Comparison of ENCODE assay signal across 8 mouse cellular contexts in genomic region chr13:54955695-54956471, GRCm38 (mm10). TPM values are rescaled to one million over a fixed set of nuclear protein-coding genes. Genes with fewer than 3 reads are reported as not detected.
A peak's percentile ranks its signal among the peaks of the same experiment; 100 is the strongest.
DNase-seq lines count a peak whose midpoint lies in the region; ATAC-seq and TF ChIP-seq lines count a peak whose summit lies in the region.

No protein-coding gene starts in this region.

- no peak overlapping the region for H3ac ChIP-seq in myocyte (ENCODE audit: control insufficient read depth, insufficient read length)

- DNase-seq in cerebellum, adult 9-11 months, result peak; percentile 69
- DNase-seq in cerebellum, adult 8-10 months, result no peak
- peak; percentile 46 for DNase-seq in WW6 (ENCODE audit: low read depth, low spot score)
- no peak for DNase-seq in liver, embryonic 13.5 days

- no peak for TF ChIP-seq POLR2A in myocyte (IDR thresholded peaks at IDR 0.05; ENCODE audit: insufficient read length, low read depth)

- H3K9me3 ChIP-seq in forebrain, embryonic 12.5 days, result no peaks in the 10 kb centered on the region
- no peaks in the 10 kb centered on the region for H3K9me3 ChIP-seq in hindbrain, embryonic 15.5 days
- no peaks in the 10 kb centered on the region for H3K9me3 ChIP-seq in liver, embryonic 13.5 days (replicated peaks)

- peak overlapping the region; percentile 78 for H3K27ac ChIP-seq in forebrain, embryonic 12.5 days
- peak overlapping the region; percentile 76 for H3K27ac ChIP-seq in hindbrain, embryonic 15.5 days (replicated peaks)
- H3K27ac ChIP-seq in liver, embryonic 13.5 days, result no peak overlapping the region

- no peaks in the 10 kb centered on the region for H3K79me2 ChIP-seq in myocyte (ENCODE audit: control insufficient read depth, insufficient read depth)

- H3K4me3 ChIP-seq in forebrain, embryonic 12.5 days (replicated peaks), result peak overlapping the region; percentile 47
- peak overlapping the region; percentile 52 for H3K4me3 ChIP-seq in hindbrain, embryonic 15.5 days
- peak overlapping the region; percentile 49 for H3K4me3 ChIP-seq in liver, embryonic 13.5 days (replicated peaks)
- no peak overlapping the region for H3K4me3 ChIP-seq in myocyte

- peak overlapping the region; percentile 84 for H3K4me2 ChIP-seq in forebrain, embryonic 12.5 days
- peak overlapping the region; percentile 91 for H3K4me2 ChIP-seq in hindbrain, embryonic 15.5 days
- H3K4me2 ChIP-seq in liver, embryonic 13.5 days, result peak overlapping the region; percentile 65
- peak overlapping the region; percentile 30 for H3K4me2 ChIP-seq in myocyte (ENCODE audit: low read depth)

- H3K4me1 ChIP-seq in forebrain, embryonic 12.5 days, result peaks cover 48% of the 10 kb centered on the region
- H3K4me1 ChIP-seq in hindbrain, embryonic 15.5 days (replicated peaks), result peaks cover 68% of the 10 kb centered on the region
- H3K4me1 ChIP-seq in liver, embryonic 13.5 days (replicated peaks), result peaks cover 9% of the 10 kb centered on the region

- peaks cover 90% of the 10 kb centered on the region for H3K27me3 ChIP-seq in forebrain, embryonic 12.5 days
- peaks cover 11% of the 10 kb centered on the region; the same call in 1 of the 2 replicates for H3K27me3 ChIP-seq in hindbrain, embryonic 15.5 days
- H3K27me3 ChIP-seq in liver, embryonic 13.5 days, result peaks cover 85% of the 10 kb centered on the region
- H3K27me3 ChIP-seq in myocyte (ENCODE audit: control insufficient read depth, insufficient read depth, insufficient read length), result peaks cover 88% of the 10 kb centered on the region

- ATAC-seq in forebrain, embryonic 12.5 days (ENCODE audit: low FRiP score), result peak; percentile 87
- ATAC-seq in hindbrain, embryonic 15.5 days (ENCODE audit: low FRiP score, low read depth), result peak; percentile 77
- no peak for ATAC-seq in liver, embryonic 13.5 days (ENCODE audit: low read depth)
- no peak for ATAC-seq in activated CD4-positive, CD25-positive, alpha-beta regulatory T cell, adult 4 months

- WGBS in forebrain, embryonic 12.5 days, result under 1% methylated on average over 51 of the region's 61 CpGs
- WGBS in hindbrain, embryonic 15.5 days, result under 1% methylated on average over 61 of the region's 61 CpGs
- WGBS in liver, embryonic 13.5 days (ENCODE audit: insufficient replicate concordance), result 1% methylated on average over 61 of the region's 61 CpGs

- no peaks in the 10 kb centered on the region for H3K36me3 ChIP-seq in forebrain, embryonic 12.5 days (replicated peaks)
- no peaks in the 10 kb centered on the region for H3K36me3 ChIP-seq in hindbrain, embryonic 15.5 days
- H3K36me3 ChIP-seq in liver, embryonic 13.5 days, result no peaks in the 10 kb centered on the region
- no peaks in the 10 kb centered on the region for H3K36me3 ChIP-seq in myocyte (ENCODE audit: control insufficient read depth, insufficient read depth)

- H3K9ac ChIP-seq in forebrain, embryonic 12.5 days, result peak overlapping the region; percentile 68
- H3K9ac ChIP-seq in hindbrain, embryonic 15.5 days, result peak overlapping the region; percentile 61
- no peak overlapping the region for H3K9ac ChIP-seq in liver, embryonic 13.5 days

TF ChIP-seq in myocyte, 11 proteins besides CTCF, POLR2A, EP300 and RAD21:
- TF ChIP-seq MYOD1 (IDR thresholded peaks at IDR 0.05; ENCODE audit: control insufficient read depth in 1 of 3, insufficient read length in 2 of 3, low read depth in 2 of 3), result no peak
- no peak for TF ChIP-seq MYOG (IDR thresholded peaks at IDR 0.05; ENCODE audit: control insufficient read depth in 1 of 3, insufficient read depth in 1 of 3, insufficient read length in 2 of 3, low read depth in 2 of 3)
- no peak for TF ChIP-seq POLR2AphosphoS2 (IDR thresholded peaks at IDR 0.05; ENCODE audit: insufficient read length, low read depth)
- TF ChIP-seq CEBPB (IDR thresholded peaks at IDR 0.05; ENCODE audit: insufficient read depth, poor library complexity, severe bottlenecking), result no peak

RNA-seq across cellular contexts. Expression of gene Unc5a, which starts 6.7 kb away (rescaled TPM):
- 4.8 and 5.6 TPM in 2 replicates for polyA plus RNA-seq in forebrain, embryonic 12.5 days (2016; fragmentation: Nextera tagmentation; extraction: Ambion mirVana)
- 13.2 and 16.0 TPM in 2 replicates for polyA plus RNA-seq in hindbrain, embryonic 15.5 days (2015; fragmentation: Nextera tagmentation; extraction: Ambion mirVana)
- polyA plus RNA-seq in liver, embryonic 13.5 days (2015; fragmentation: Nextera tagmentation; extraction: Ambion mirVana), result 0.52 and 0.55 TPM in 2 replicates
- 0.05 TPM for polyA plus RNA-seq in myocyte (2012; fragmentation: generic; extraction: Trizol)
- polyA plus RNA-seq in activated CD4-positive, CD25-positive, alpha-beta regulatory T cell, adult 4 months (2017; shearing (Covaris generic)), result under 1 TPM; 0.74 to 0.76 TPM

Comparison
In these comparisons a context has a peak if more than half of its experiments do, and no peak if none do; other contexts are left out.
1. DNase-seq: peak in cerebellum, adult 9-11 months (single experiment) and WW6 (single experiment); none in cerebellum, adult 8-10 months (single experiment) and liver, embryonic 13.5 days (single experiment).
2. ATAC-seq: peak in forebrain, embryonic 12.5 days (single experiment) and hindbrain, embryonic 15.5 days (single experiment); none in liver, embryonic 13.5 days (single experiment) and activated CD4-positive, CD25-positive, alpha-beta regulatory T cell, adult 4 months (single experiment).
3. H3K4me2 ChIP-seq: peak in every context shown above with its lines; median percentile 91 in hindbrain, embryonic 15.5 days; 84 in forebrain, embryonic 12.5 days; 65 in liver, embryonic 13.5 days; 30 in myocyte.